In genomic region chr3:153670953-153671674, GRCm38 (mm10) we compare ENCODE assay signal across 19 mouse cellular contexts. TPM values are rescaled to one million over a fixed set of nuclear protein-coding genes. Genes with fewer than 3 reads are reported as not detected.
DNase-seq lines count a peak whose midpoint lies in the region; ATAC-seq and TF ChIP-seq lines count a peak whose summit lies in the region.
"Had no signal": no experiment of that assay in that cellular context is flagged by ENCODE, and none has a peak within 500 bp of the region (broad histone marks: within the 10 kb centered on the region; RNA-seq: fewer than 3 reads in every experiment).

No protein-coding gene starts in this region.

- no peak overlapping the region for H3K4me3 ChIP-seq in forebrain, postnatal 0 days (ENCODE audit: low read depth, low read length)
- no peak overlapping the region for H3K4me3 ChIP-seq in forebrain, embryonic 16.5 days (replicated peaks; ENCODE audit: low read length)
- H3K4me3 ChIP-seq in liver, embryonic 12.5 days, result no peak overlapping the region
- no peak overlapping the region for H3K4me3 ChIP-seq in MEL (ENCODE audit: control insufficient read depth in 1 of 2, insufficient read depth in 1 of 2, low read depth in 2 of 2, low read length in 2 of 2)
- H3K4me3 ChIP-seq: embryonic facial prominence, embryonic 12.5 days; forebrain, embryonic 15.5 days; heart, embryonic 12.5 days; hindbrain, embryonic 10.5 days; hindbrain, embryonic 15.5 days had no signal

- no peak for TF ChIP-seq CTCF in forebrain, postnatal 0 days (IDR thresholded peaks at IDR 0.05; ENCODE audit: low read depth)
- no peak for TF ChIP-seq CTCF in MEL (IDR thresholded peaks at IDR 0.05 in 2 of 3, conservative IDR thresholded peaks at IDR 0.05 in 1 of 3; ENCODE audit: control insufficient read depth in 1 of 3, insufficient read depth in 1 of 3, low read depth in 2 of 3, low read length in 3 of 3, poor library complexity in 1 of 3, severe bottlenecking in 1 of 3)

- peak; percentile 53; the same call in 1 of the 2 replicates for ATAC-seq in forebrain, postnatal 0 days
- ATAC-seq in forebrain, embryonic 16.5 days, result no peak
- no peak for ATAC-seq in liver, embryonic 12.5 days
- peak; percentile 35; the same call in 1 of the 2 replicates for ATAC-seq in megakaryocyte-erythroid progenitor cell, adult 5-6 weeks (replicated peaks; ENCODE audit: low FRiP score, low TSS enrichment, poor library complexity, severe bottlenecking)
- ATAC-seq: CD4-positive, CD25-positive, alpha-beta regulatory T cell, adult 4 months; forebrain, embryonic 15.5 days had no signal

- peak in 1 of 2 experiments; percentile 32; a peak in 1 of 4 replicates for TF ChIP-seq EP300 in MEL (IDR thresholded peaks at IDR 0.05; ENCODE audit: low read depth in 1 of 2, low read length in 2 of 2)

- H3K9ac ChIP-seq in forebrain, postnatal 0 days, result no peak overlapping the region
- no peak overlapping the region for H3K9ac ChIP-seq in forebrain, embryonic 16.5 days (replicated peaks; ENCODE audit: low read depth, low read length)
- 0 out of 2 replicates have a peak overlapping the region, but pooled peaks have one; percentile 15 for H3K9ac ChIP-seq in liver, embryonic 12.5 days
- H3K9ac ChIP-seq in MEL (ENCODE audit: control insufficient read depth, low read depth, low read length, poor library complexity, severe bottlenecking), result no peak overlapping the region
- H3K9ac ChIP-seq: embryonic facial prominence, embryonic 12.5 days; forebrain, embryonic 15.5 days; heart, embryonic 12.5 days; hindbrain, embryonic 15.5 days had no signal

- TF ChIP-seq RAD21 in MEL (IDR thresholded peaks at IDR 0.05; ENCODE audit: low read depth, low read length), result no peak

- WGBS in forebrain, postnatal 0 days, result 85% methylated on average over 10 of the region's 10 CpGs
- WGBS in forebrain, embryonic 16.5 days, result 89% methylated on average over 10 of the region's 10 CpGs
- 80% methylated on average over 10 of the region's 10 CpGs for whole genome bisulfite sequencing in liver, embryonic 12.5 days (ENCODE audit: insufficient replicate concordance)

- no peaks in the 10 kb centered on the region for H3K36me3 ChIP-seq in forebrain, postnatal 0 days (ENCODE audit: insufficient read depth)
- no peaks in the 10 kb centered on the region for H3K36me3 ChIP-seq in forebrain, embryonic 16.5 days (ENCODE audit: control insufficient read depth, insufficient read depth)
- H3K36me3 ChIP-seq in liver, embryonic 12.5 days, result no peaks in the 10 kb centered on the region; the same call in 1 of the 2 replicates
- H3K36me3 ChIP-seq in MEL (ENCODE audit: control insufficient read depth in 1 of 2, insufficient read depth in 2 of 2, low read length in 2 of 2), result peaks cover 0 to 46% of the 10 kb centered on the region in 2 experiments; a peak in 2 of 4 replicates
- H3K36me3 ChIP-seq: embryonic facial prominence, embryonic 12.5 days; forebrain, embryonic 15.5 days; heart, embryonic 12.5 days; hindbrain, embryonic 10.5 days; hindbrain, embryonic 15.5 days had no signal

- H3K27me3 ChIP-seq in forebrain, postnatal 0 days (ENCODE audit: insufficient read depth, low read length), result no peaks in the 10 kb centered on the region
- no peaks in the 10 kb centered on the region for H3K27me3 ChIP-seq in forebrain, embryonic 16.5 days (replicated peaks; ENCODE audit: control insufficient read depth, insufficient read depth, low read length)
- H3K27me3 ChIP-seq in liver, embryonic 12.5 days (replicated peaks), result no peaks in the 10 kb centered on the region
- no peaks in the 10 kb centered on the region for H3K27me3 ChIP-seq in MEL (ENCODE audit: control insufficient read depth in 1 of 2, insufficient read depth in 2 of 2, low read length in 2 of 2)
- H3K27me3 ChIP-seq: embryonic facial prominence, embryonic 12.5 days; forebrain, embryonic 15.5 days; heart, embryonic 12.5 days; hindbrain, embryonic 15.5 days had no signal

- TF ChIP-seq POLR2A in MEL (IDR thresholded peaks at IDR 0.05; ENCODE audit: control insufficient read depth in 1 of 2, insufficient read depth in 1 of 2, low read depth in 1 of 2, low read length in 2 of 2, poor library complexity in 1 of 2), result no peak

- 0 out of 2 replicates have a peak overlapping the region, but pooled peaks have one; percentile 15 for H3K27ac ChIP-seq in forebrain, postnatal 0 days (ENCODE audit: low read depth, low read length)
- no peak overlapping the region for H3K27ac ChIP-seq in forebrain, embryonic 16.5 days (ENCODE audit: low read length)
- H3K27ac ChIP-seq in liver, embryonic 12.5 days, result no peak overlapping the region
- H3K27ac ChIP-seq in MEL (ENCODE audit: control insufficient read depth, low read depth, low read length), result peak overlapping the region; percentile 24
- H3K27ac ChIP-seq: embryonic facial prominence, embryonic 12.5 days; forebrain, embryonic 15.5 days; hindbrain, embryonic 10.5 days; hindbrain, embryonic 15.5 days had no signal

- H3K4me2 ChIP-seq in forebrain, postnatal 0 days (ENCODE audit: low read depth), result no peak overlapping the region
- no peak overlapping the region for H3K4me2 ChIP-seq in forebrain, embryonic 16.5 days (ENCODE audit: low read length)
- no peak overlapping the region for H3K4me2 ChIP-seq in liver, embryonic 12.5 days
- H3K4me2 ChIP-seq: embryonic facial prominence, embryonic 12.5 days; forebrain, embryonic 15.5 days; heart, embryonic 12.5 days; hindbrain, embryonic 15.5 days had no signal

- DNase-seq in forebrain, postnatal 0 days, result peak; percentile 55
- no peak for DNase-seq in liver
- peak; percentile 47 for DNase-seq in MEL (ENCODE audit: low read depth, low spot score)
- DNase-seq in thymus, postnatal 25 days, result no peak
- DNase-seq: adrenal gland, postnatal 10 days; B cell, adult 2 months; cerebellum, adult 11 months; cerebellum, adult 8-10 months; cerebellum, postnatal 14 days; gastrocnemius, postnatal 25 days had no signal

- H3K79me2 ChIP-seq in MEL (ENCODE audit: control insufficient read depth, insufficient read depth, low read length, poor library complexity), result no peaks in the 10 kb centered on the region; the same call in 1 of the 2 replicates

- no peaks in the 10 kb centered on the region for H3K4me1 ChIP-seq in forebrain, postnatal 0 days (ENCODE audit: insufficient read depth)
- peaks cover 8% of the 10 kb centered on the region for H3K4me1 ChIP-seq in forebrain, embryonic 16.5 days (replicated peaks; ENCODE audit: control insufficient read depth, insufficient read depth, low read length)
- H3K4me1 ChIP-seq in liver, embryonic 12.5 days, result peaks cover 75% of the 10 kb centered on the region
- H3K4me1 ChIP-seq in MEL (ENCODE audit: control insufficient read depth in 1 of 2, insufficient read depth in 2 of 2, low read length in 2 of 2), result peaks cover 20 to 47% of the 10 kb centered on the region in 2 experiments

- no peaks in the 10 kb centered on the region for H3K9me3 ChIP-seq in forebrain, postnatal 0 days (ENCODE audit: low read length)
- no peaks in the 10 kb centered on the region for H3K9me3 ChIP-seq in forebrain, embryonic 16.5 days (ENCODE audit: control insufficient read depth, low read length)
- no peaks in the 10 kb centered on the region for H3K9me3 ChIP-seq in liver, embryonic 12.5 days (replicated peaks)
- no peaks in the 10 kb centered on the region for H3K9me3 ChIP-seq in MEL (replicated peaks; ENCODE audit: insufficient read depth, low read length)
- H3K9me3 ChIP-seq: embryonic facial prominence, embryonic 12.5 days; forebrain, embryonic 15.5 days; heart, embryonic 12.5 days; hindbrain, embryonic 10.5 days; hindbrain, embryonic 15.5 days had no signal

TF ChIP-seq in MEL, 35 proteins besides CTCF, POLR2A, EP300 and RAD21:
- TF ChIP-seq UBTF (IDR thresholded peaks at IDR 0.05; ENCODE audit: borderline replicate concordance, insufficient read depth, low read depth, low read length) (no peak), ETS1 (IDR thresholded peaks at IDR 0.05; ENCODE audit: low read depth, low read length) (peak; percentile 36; the same call in 1 of the 2 replicates), ELF1 (IDR thresholded peaks at IDR 0.05; ENCODE audit: low read depth, low read length) (no peak), MYC (IDR thresholded peaks at IDR 0.05; ENCODE audit: low read depth, low read length) (no peak), GATA1 (IDR thresholded peaks at IDR 0.05; ENCODE audit: low read depth, low read length) (peak; percentile 73), BHLHE40 (IDR thresholded peaks at IDR 0.05; ENCODE audit: borderline replicate concordance, low read depth, low read length) (no peak), ZNF384 (IDR thresholded peaks at IDR 0.05; ENCODE audit: low read depth, low read length) (no peak), MXI1 (IDR thresholded peaks at IDR 0.05; ENCODE audit: low read depth, low read length) (peak; percentile 62; the same call in 1 of the 2 replicates), CHD2 (IDR thresholded peaks at IDR 0.05; ENCODE audit: low read length) (no peak), NRF1 (IDR thresholded peaks at IDR 0.05; ENCODE audit: insufficient read depth, low read depth, low read length, poor library complexity, severe bottlenecking) (0 out of 2 replicates have a peak, but pooled peaks have one; percentile 13), SIN3A (IDR thresholded peaks at IDR 0.05; ENCODE audit: low read length) (peak; percentile 48; the same call in 1 of the 2 replicates), ZKSCAN1 (IDR thresholded peaks at IDR 0.05; ENCODE audit: low read depth, low read length) (no peak), ZC3H11A (IDR thresholded peaks at IDR 0.05; ENCODE audit: low read depth, low read length) (no peak)

RNA-seq across cellular contexts. Expression of gene St6galnac3, which starts 53.9 kb away (rescaled TPM):
- 16.5 and 16.6 TPM in 2 replicates for total RNA-seq in forebrain, postnatal 0 days (2014; rRNA removed)
- 6.9 and 7.7 TPM in 2 replicates for polyA plus RNA-seq in forebrain, postnatal 0 days (2015; fragmentation: Nextera tagmentation; extraction: Ambion mirVana)
- 23.5 and 23.7 TPM in 2 replicates for polyA plus RNA-seq in forebrain, embryonic 16.5 days (2015; fragmentation: Nextera tagmentation; extraction: Ambion mirVana)
- 12.9 and 13.6 TPM in 2 replicates for polyA plus RNA-seq in liver, embryonic 12.5 days (2016; fragmentation: Nextera tagmentation; extraction: Ambion mirVana)
- total RNA-seq in MEL (2012; rRNA removed), result 7.8 and 10.0 TPM in 2 replicates
- polyA plus RNA-seq in MEL (2012; ENCODE audit: insufficient read depth in 1 of 2, insufficient read length in 2 of 2, low read depth in 1 of 2, low replicate concordance in 2 of 2, missing spikeins in 1 of 2), result 10 to 100 TPM in 1 of 2 experiments, not detected in 1; 11.4 TPM
- total RNA-seq in megakaryocyte-erythroid progenitor cell, adult 5-6 weeks (2014; fragmentation: Nextera tagmentation), result 19.6 and 26.5 TPM in 2 replicates
- 4.0 and 17.2 TPM in 2 replicates for total RNA-seq in megakaryocyte-erythroid progenitor cell, adult 5-6 weeks (2017)

Comparison
In these comparisons a context has a peak if more than half of its experiments do, and no peak if none do; other contexts are left out.
1. ATAC-seq: peak in forebrain, postnatal 0 days (single experiment) and megakaryocyte-erythroid progenitor cell, adult 5-6 weeks (single experiment); none in forebrain, embryonic 16.5 days (single experiment) and liver, embryonic 12.5 days (single experiment).
2. H3K27ac ChIP-seq: peak in forebrain, postnatal 0 days (single experiment) and MEL (single experiment); none in forebrain, embryonic 16.5 days (single experiment) and liver, embryonic 12.5 days (single experiment).
3. DNase-seq: peak in forebrain, postnatal 0 days (single experiment) and MEL (single experiment); none in liver (single experiment) and thymus, postnatal 25 days (single experiment).